10 mouse cellular contexts compared by ENCODE assay signal in genomic region chr3:108070295-108071293, GRCm38 (mm10). TPM values are rescaled to one million over a fixed set of nuclear protein-coding genes. Genes with fewer than 3 reads are reported as not detected.
DNase-seq lines count a peak whose midpoint lies in the region; ATAC-seq and TF ChIP-seq lines count a peak whose summit lies in the region.
"Had no signal": no experiment of that assay in that cellular context is flagged by ENCODE, and none has a peak within 500 bp of the region (broad histone marks: within the 10 kb centered on the region; RNA-seq: fewer than 3 reads in every experiment).

No protein-coding gene starts in this region.

- no peak overlapping the region for H3K9ac ChIP-seq in hindbrain, embryonic 13.5 days
- H3K9ac ChIP-seq in heart, embryonic 13.5 days = no peak overlapping the region
- peak overlapping the region; percentile 52; the same call in 1 of the 2 replicates for H3K9ac ChIP-seq in stomach, embryonic 16.5 days (ENCODE audit: low read length)
- H3K9ac ChIP-seq: embryonic facial prominence, embryonic 12.5 days; limb, embryonic 13.5 days had no signal

- H3K4me3 ChIP-seq in hindbrain, embryonic 10.5 days = no peak overlapping the region
- H3K4me3 ChIP-seq in hindbrain, embryonic 13.5 days = no peak overlapping the region
- H3K4me3 ChIP-seq in G1E (ENCODE audit: low read depth, low read length) = no peak overlapping the region
- H3K4me3 ChIP-seq in cerebellum, adult 2 months (replicated peaks; ENCODE audit: insufficient read depth, low read depth, low read length) = no peak overlapping the region
- H3K4me3 ChIP-seq in heart, embryonic 13.5 days = no peak overlapping the region
- no peak overlapping the region for H3K4me3 ChIP-seq in stomach, embryonic 16.5 days (replicated peaks; ENCODE audit: low read length)
- H3K4me3 ChIP-seq: embryonic facial prominence, embryonic 12.5 days; limb, embryonic 13.5 days had no signal

- no peak overlapping the region for H3K27ac ChIP-seq in hindbrain, embryonic 10.5 days
- H3K27ac ChIP-seq in hindbrain, embryonic 13.5 days = no peak overlapping the region
- no peak overlapping the region for H3K27ac ChIP-seq in cerebellum, adult 2 months (ENCODE audit: insufficient read depth, low read length)
- no peak overlapping the region for H3K27ac ChIP-seq in heart, embryonic 13.5 days (replicated peaks)
- no peak overlapping the region for H3K27ac ChIP-seq in stomach, embryonic 16.5 days (ENCODE audit: low read length)
- H3K27ac ChIP-seq: embryonic facial prominence, embryonic 12.5 days; limb, embryonic 13.5 days had no signal

- peak; percentile 96 for TF ChIP-seq CTCF in G1E (IDR thresholded peaks at IDR 0.05; ENCODE audit: low read depth, low read length)
- TF ChIP-seq CTCF in cerebellum, adult 2 months (IDR thresholded peaks at IDR 0.05; ENCODE audit: borderline replicate concordance, insufficient read depth, low read depth, low read length) = peak; percentile 79

- H3K9me3 ChIP-seq in hindbrain, embryonic 10.5 days = no peaks in the 10 kb centered on the region
- H3K9me3 ChIP-seq in hindbrain, embryonic 13.5 days = no peaks in the 10 kb centered on the region
- no peaks in the 10 kb centered on the region for H3K9me3 ChIP-seq in G1E (replicated peaks)
- no peaks in the 10 kb centered on the region for H3K9me3 ChIP-seq in heart, embryonic 13.5 days
- H3K9me3 ChIP-seq in stomach, embryonic 16.5 days (replicated peaks; ENCODE audit: control insufficient read depth, low read length) = no peaks in the 10 kb centered on the region
- H3K9me3 ChIP-seq: embryonic facial prominence, embryonic 12.5 days; limb, embryonic 13.5 days had no signal

- TF ChIP-seq POLR2A in cerebellum, adult 2 months (IDR thresholded peaks at IDR 0.05; ENCODE audit: borderline replicate concordance, insufficient read depth, low read length) = no peak

- no peaks in the 10 kb centered on the region for H3K27me3 ChIP-seq in hindbrain, embryonic 10.5 days (ENCODE audit: insufficient read depth, poor library complexity, severe bottlenecking)
- H3K27me3 ChIP-seq in hindbrain, embryonic 13.5 days = 0 out of 2 replicates have a peak, but pooled peaks cover 1% of the 10 kb centered on the region
- peaks cover 2% of the 10 kb centered on the region; the same call in 1 of the 2 replicates for H3K27me3 ChIP-seq in G1E (ENCODE audit: insufficient read depth, low read length)
- no peaks in the 10 kb centered on the region for H3K27me3 ChIP-seq in cerebellum, adult 2 months (ENCODE audit: control insufficient read depth, insufficient read depth, low read length)
- H3K27me3 ChIP-seq in heart, embryonic 13.5 days (replicated peaks) = no peaks in the 10 kb centered on the region
- no peaks in the 10 kb centered on the region for H3K27me3 ChIP-seq in stomach, embryonic 16.5 days (ENCODE audit: control insufficient read depth, insufficient read depth, low read length)
- H3K27me3 ChIP-seq: embryonic facial prominence, embryonic 12.5 days; limb, embryonic 13.5 days had no signal

- peak; percentile 70 for DNase-seq in hindbrain, embryonic 10.5 days (ENCODE audit: low spot score)
- peak; percentile 65 for DNase-seq in G1E (ENCODE audit: low spot score)
- peak; percentile 64 to 74 for DNase-seq in cerebellum, adult 2 months
- peak; percentile 57 to 73 for DNase-seq in layer of hippocampus, postnatal 25 days (ENCODE audit: extremely low spot score in 1 of 2, low spot score in 1 of 2)
- peak; percentile 77 to 81 for DNase-seq in lung, postnatal 4 days

- WGBS in hindbrain, embryonic 10.5 days = 68% methylated on average over 10 of the region's 10 CpGs
- 71% methylated on average over 10 of the region's 10 CpGs for WGBS in hindbrain, embryonic 13.5 days
- WGBS in cerebellum, adult 2 months = 63% methylated on average over 10 of the region's 10 CpGs
- WGBS in heart, embryonic 13.5 days = 57% methylated on average over 10 of the region's 10 CpGs
- WGBS in stomach, embryonic 16.5 days = 65% methylated on average over 10 of the region's 10 CpGs

- no peak for ATAC-seq in hindbrain, embryonic 13.5 days (ENCODE audit: low FRiP score)
- ATAC-seq in G1E (ENCODE audit: extremely low read depth, insufficient number of reproducible peaks, low FRiP score, poor library complexity, severe bottlenecking) = no peak
- no peak for ATAC-seq in heart, embryonic 13.5 days (ENCODE audit: extremely low read depth, insufficient number of reproducible peaks, low FRiP score, low TSS enrichment)
- ATAC-seq in stomach, embryonic 16.5 days (ENCODE audit: insufficient read depth, low FRiP score) = no peak

- peaks cover 33% of the 10 kb centered on the region for H3K36me3 ChIP-seq in hindbrain, embryonic 10.5 days
- peaks cover 27% of the 10 kb centered on the region for H3K36me3 ChIP-seq in hindbrain, embryonic 13.5 days
- H3K36me3 ChIP-seq in G1E (replicated peaks) = peaks cover 65% of the 10 kb centered on the region
- peaks cover 38% of the 10 kb centered on the region for H3K36me3 ChIP-seq in heart, embryonic 13.5 days
- peaks cover 11% of the 10 kb centered on the region for H3K36me3 ChIP-seq in stomach, embryonic 16.5 days (ENCODE audit: control insufficient read depth, insufficient read depth, low read length)

- no peak overlapping the region for H3K4me2 ChIP-seq in hindbrain, embryonic 13.5 days
- H3K4me2 ChIP-seq in heart, embryonic 13.5 days = peak overlapping the region; percentile 52; the same call in 1 of the 2 replicates
- peak overlapping the region; percentile 34; the same call in 1 of the 2 replicates for H3K4me2 ChIP-seq in stomach, embryonic 16.5 days (ENCODE audit: low read depth, low read length)
- H3K4me2 ChIP-seq: embryonic facial prominence, embryonic 12.5 days; limb, embryonic 13.5 days had no signal

- peaks cover 8% of the 10 kb centered on the region for H3K4me1 ChIP-seq in hindbrain, embryonic 10.5 days (replicated peaks)
- H3K4me1 ChIP-seq in hindbrain, embryonic 13.5 days (replicated peaks) = peaks cover 17% of the 10 kb centered on the region
- peaks cover 64% of the 10 kb centered on the region for H3K4me1 ChIP-seq in G1E (ENCODE audit: insufficient read depth, low read depth, low read length)
- peaks cover 3% of the 10 kb centered on the region for H3K4me1 ChIP-seq in cerebellum, adult 2 months (ENCODE audit: control insufficient read depth, insufficient read depth, low read length)
- peaks cover 19% of the 10 kb centered on the region for H3K4me1 ChIP-seq in heart, embryonic 13.5 days
- H3K4me1 ChIP-seq in stomach, embryonic 16.5 days (ENCODE audit: control insufficient read depth, insufficient read depth, low read length) = peaks cover 7% of the 10 kb centered on the region
- H3K4me1 ChIP-seq: embryonic facial prominence, embryonic 12.5 days; limb, embryonic 13.5 days had no signal

RNA-seq across cellular contexts. Expression of gene Ampd2, which starts 15.9 kb away (rescaled TPM):
- polyA plus RNA-seq in hindbrain, embryonic 10.5 days (2016; fragmentation: Nextera tagmentation; extraction: Ambion mirVana) = 53.3 and 58.7 TPM in 2 replicates
- 50.9 and 52.4 TPM in 2 replicates for polyA plus RNA-seq in hindbrain, embryonic 13.5 days (2015; fragmentation: Nextera tagmentation; extraction: Ambion mirVana)
- 169 and 188 TPM in 2 replicates for total RNA-seq in G1E (2014; fragmentation: Nextera tagmentation)
- total RNA-seq in G1E (2017) = 81.6 and 85.9 TPM in 2 replicates
- 380 and 438 TPM in 2 replicates for polyA plus RNA-seq in G1E (2012)
- 135 and 140 TPM in 2 replicates for polyA plus RNA-seq in cerebellum, adult 2 months (2012; rRNA removed)
- 29.4 and 30.3 TPM in 2 replicates for polyA plus RNA-seq in heart, embryonic 13.5 days (2015; fragmentation: Nextera tagmentation; extraction: Ambion mirVana)
- total RNA-seq in layer of hippocampus, postnatal 25 days (2021) = 10 to 100 TPM; 69.8 to 76.2 TPM
- 49.8 and 51.9 TPM in 2 replicates for polyA plus RNA-seq in stomach, embryonic 16.5 days (2015; fragmentation: Nextera tagmentation; extraction: Ambion mirVana)

RNA-seq across cellular contexts. Expression of gene Gnat2, which starts 22.0 kb away (rescaled TPM):
- polyA plus RNA-seq in hindbrain, embryonic 10.5 days (2016; fragmentation: Nextera tagmentation; extraction: Ambion mirVana) = 0.46 and 0.81 TPM in 2 replicates
- 0.10 and 0.43 TPM in 2 replicates for polyA plus RNA-seq in hindbrain, embryonic 13.5 days (2015; fragmentation: Nextera tagmentation; extraction: Ambion mirVana)
- total RNA-seq in G1E (2014; fragmentation: Nextera tagmentation) = 9.0 and 10.2 TPM in 2 replicates
- 2.0 and 4.5 TPM in 2 replicates for total RNA-seq in G1E (2017)
- 0.85 and 2.4 TPM in 2 replicates for polyA plus RNA-seq in G1E (2012)
- polyA plus RNA-seq in cerebellum, adult 2 months (2012; rRNA removed) = 0.11 and 0.47 TPM in 2 replicates
- 0.20 and 1.3 TPM in 2 replicates for polyA plus RNA-seq in heart, embryonic 13.5 days (2015; fragmentation: Nextera tagmentation; extraction: Ambion mirVana)
- total RNA-seq in layer of hippocampus, postnatal 25 days (2021) = not detected
- polyA plus RNA-seq in stomach, embryonic 16.5 days (2015; fragmentation: Nextera tagmentation; extraction: Ambion mirVana) = 1.3 TPM in 2 replicates

RNA-seq across cellular contexts. Expression of gene Gstm4, which starts 25.9 kb away (rescaled TPM):
- polyA plus RNA-seq in hindbrain, embryonic 10.5 days (2016; fragmentation: Nextera tagmentation; extraction: Ambion mirVana) = 12.8 and 13.9 TPM in 2 replicates
- polyA plus RNA-seq in hindbrain, embryonic 13.5 days (2015; fragmentation: Nextera tagmentation; extraction: Ambion mirVana) = 15.2 and 15.4 TPM in 2 replicates
- total RNA-seq in G1E (2014; fragmentation: Nextera tagmentation) (not detected in 2 replicates), G1E (2017) (not detected in 2 replicates)
- polyA plus RNA-seq in G1E (2012) = not detected in 2 replicates
- polyA plus RNA-seq in cerebellum, adult 2 months (2012; rRNA removed) = 11.3 and 11.8 TPM in 2 replicates
- polyA plus RNA-seq in heart, embryonic 13.5 days (2015; fragmentation: Nextera tagmentation; extraction: Ambion mirVana) = 15.2 and 16.4 TPM in 2 replicates
- 10 to 100 TPM; 12.0 to 12.1 TPM for total RNA-seq in layer of hippocampus, postnatal 25 days (2021)
- polyA plus RNA-seq in stomach, embryonic 16.5 days (2015; fragmentation: Nextera tagmentation; extraction: Ambion mirVana) = 26.5 and 29.6 TPM in 2 replicates

RNA-seq across cellular contexts. Expression of gene Gstm1, which starts 52.8 kb away (rescaled TPM):
- polyA plus RNA-seq in hindbrain, embryonic 10.5 days (2016; fragmentation: Nextera tagmentation; extraction: Ambion mirVana) = 38.6 and 44.4 TPM in 2 replicates
- polyA plus RNA-seq in hindbrain, embryonic 13.5 days (2015; fragmentation: Nextera tagmentation; extraction: Ambion mirVana) = 53.7 and 54.2 TPM in 2 replicates
- total RNA-seq in G1E (2014; fragmentation: Nextera tagmentation) (not detected in 2 replicates), G1E (2017) (0.12 TPM in 1 of 2 replicates, not detected in the other)
- 0.53 and 0.63 TPM in 2 replicates for polyA plus RNA-seq in G1E (2012)
- 323 and 346 TPM in 2 replicates for polyA plus RNA-seq in cerebellum, adult 2 months (2012; rRNA removed)
- 44.3 and 50.5 TPM in 2 replicates for polyA plus RNA-seq in heart, embryonic 13.5 days (2015; fragmentation: Nextera tagmentation; extraction: Ambion mirVana)
- total RNA-seq in layer of hippocampus, postnatal 25 days (2021) = 100 to 1,000 TPM; 299 to 321 TPM
- polyA plus RNA-seq in stomach, embryonic 16.5 days (2015; fragmentation: Nextera tagmentation; extraction: Ambion mirVana) = 513 and 679 TPM in 2 replicates

Comparison
In these comparisons a context has a peak if more than half of its experiments do, and no peak if none do; other contexts are left out.
1. RNA of gene Gstm4, which starts 25.9 kb away (polyA plus RNA-seq): 26.5 to 29.6 TPM in stomach, embryonic 16.5 days, 15.2 to 15.4 TPM in hindbrain, embryonic 13.5 days, 15.2 to 16.4 TPM in heart, embryonic 13.5 days, 12.8 to 13.9 TPM in hindbrain, embryonic 10.5 days and 11.3 to 11.8 TPM in cerebellum, adult 2 months; not detected in G1E; every median in the first group is over 10 times any median in the second.
2. Peak in every context shown above with its lines, with median percentiles within 50 percentile points of each other: DNase-seq.